Mouse (Mus musculus): ENCODE results near the gene Olfr1477. TPM values are rescaled to one million over a fixed set of nuclear protein-coding genes. Genes with fewer than 3 reads are reported as not detected.
"Not testable (repeated sequence)": the region's sequence is repeated elsewhere in the genome, so short reads cannot be mapped to it uniquely, and the experiment has no call there.

Gene Olfr1477
- not detected in 2 replicates for total RNA-seq (2017)

DNA sequence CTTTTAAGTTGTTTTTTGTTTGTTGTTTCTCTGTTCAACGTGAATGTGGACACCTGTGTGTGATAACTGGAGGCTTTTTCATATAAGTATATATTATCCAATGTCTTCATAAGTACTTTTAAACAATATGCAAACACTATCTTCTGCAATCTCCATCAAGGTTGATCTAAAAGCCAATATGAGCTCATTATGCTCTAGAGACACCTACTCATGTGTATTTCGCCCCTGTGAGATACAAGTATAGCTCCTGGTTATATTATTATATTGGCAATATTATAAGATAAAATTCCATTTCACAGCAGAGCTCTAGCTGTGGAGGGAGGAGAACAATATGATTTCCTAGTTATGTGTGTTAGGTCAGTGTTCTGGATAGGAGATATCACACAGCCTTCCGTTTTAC, at the start of gene Olfr1477:
Gene Olfr1477 (plus strand): TSS at position 301 of the 400 bp plus-strand sequence.
- no peak for ATAC-seq (replicated peaks; ENCODE audit: low read depth, poor library complexity, severe bottlenecking)

DNA sequence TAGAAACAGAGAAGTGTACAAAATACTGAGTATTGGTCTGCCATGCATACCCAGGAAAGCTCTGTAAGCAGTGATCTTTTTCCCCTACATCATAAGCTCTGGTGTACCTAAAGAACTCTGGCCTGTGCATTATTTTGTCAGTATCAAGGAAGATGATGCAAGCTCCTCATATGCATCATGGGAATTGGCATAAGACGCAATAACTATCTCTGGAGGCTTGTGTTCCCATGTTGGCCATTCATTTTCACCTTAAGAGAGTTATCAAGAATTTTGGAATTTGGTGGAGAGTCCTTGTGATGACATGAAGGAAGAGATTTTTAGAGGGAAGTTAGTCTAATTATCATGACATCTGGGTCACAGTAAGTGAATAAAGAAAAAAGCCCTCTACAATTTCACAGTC, 44.4 kb upstream of the Olfr1477 start, which contains the start of gene Olfr1472:
Gene Olfr1472 (minus strand): TSS at position 101 of the 400 bp plus-strand sequence.
- no peak for ATAC-seq (replicated peaks; ENCODE audit: low read depth, poor library complexity, severe bottlenecking)

GRCm38 (mm10) chr19:13469265-13469664, 31.1 kb upstream of the Olfr1477 start, which contains the start of gene Olfr1474:
Gene Olfr1474 (plus strand): TSS chr19:13469565.
- ATAC-seq (replicated peaks; ENCODE audit: low read depth, poor library complexity, severe bottlenecking) = not testable (repeated sequence)

DNA sequence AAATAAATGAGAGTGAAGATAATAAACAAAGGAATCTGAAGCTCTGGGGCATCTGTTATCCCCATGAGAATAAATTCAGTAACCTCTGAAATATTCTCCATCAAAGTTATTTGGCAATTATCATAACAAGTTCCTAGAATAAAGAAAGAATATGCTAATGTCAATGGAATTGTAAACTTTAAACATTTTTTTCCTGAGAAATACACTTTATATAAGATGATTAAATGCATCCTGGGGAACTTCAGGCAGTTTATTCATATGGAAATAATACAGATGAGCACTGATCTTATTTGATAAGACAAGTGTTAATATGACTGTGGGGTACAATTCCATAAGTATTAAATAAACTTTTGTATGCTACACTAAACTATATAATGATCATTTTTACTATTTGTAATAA, 20.2 kb upstream of the Olfr1477 start, which contains the start of gene Olfr1475:
Gene Olfr1475 (minus strand): TSS at position 101 of the 400 bp plus-strand sequence.
- no peak for ATAC-seq (replicated peaks; ENCODE audit: low read depth, poor library complexity, severe bottlenecking)

DNA sequence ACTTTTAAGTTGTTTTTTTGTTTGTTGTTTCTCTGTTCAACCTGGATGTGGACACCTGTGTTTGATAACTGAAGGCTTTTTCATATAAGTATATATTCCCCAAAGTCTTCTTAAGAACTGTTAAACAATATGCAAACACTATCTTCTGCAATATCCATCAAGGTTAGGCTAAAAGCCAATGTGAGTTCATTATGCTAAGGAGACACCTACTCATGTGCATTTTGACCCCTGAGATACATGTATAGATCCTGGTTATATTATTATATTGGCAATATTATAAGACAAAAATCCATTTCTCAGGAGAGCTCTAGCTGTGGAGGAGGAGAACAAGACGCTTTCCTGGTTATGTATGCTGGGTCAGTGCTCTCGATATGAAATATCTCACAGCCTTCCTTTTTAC, 27.3 kb downstream of the Olfr1477 start, which contains the start of gene Olfr1480:
Gene Olfr1480 (plus strand): TSS at position 301 of the 400 bp plus-strand sequence.
- ATAC-seq (replicated peaks; ENCODE audit: low read depth, poor library complexity, severe bottlenecking) = no peak

Other genes starting within 250 kb of the Olfr1477 start
- not detected in 2 replicates for gene Olfr1465, start 185.0 kb upstream of the Olfr1477 start, total RNA-seq (2017)
- not detected in 2 replicates for gene Olfr1466, start 161.7 kb upstream of the Olfr1477 start, total RNA-seq (2017)
- gene Olfr1467, start 138.3 kb upstream of the Olfr1477 start, total RNA-seq (2017) = not detected in 2 replicates
- gene Olfr1469, start 92.7 kb upstream of the Olfr1477 start, total RNA-seq (2017) = not detected in 2 replicates
- gene Olfr1471, start 57.1 kb upstream of the Olfr1477 start, total RNA-seq (2017) = not detected in 2 replicates
- not detected in 2 replicates for gene Olfr1472, start 44.5 kb upstream of the Olfr1477 start, total RNA-seq (2017)
- gene Olfr1474, start 31.0 kb upstream of the Olfr1477 start, total RNA-seq (2017) = not detected in 2 replicates
- gene Olfr1475, start 20.4 kb upstream of the Olfr1477 start, total RNA-seq (2017) = not detected in 2 replicates
- not detected in 2 replicates for gene Olfr1480, start 27.4 kb downstream of the Olfr1477 start, total RNA-seq (2017)
- not detected in 2 replicates for gene Olfr1484, start 83.0 kb downstream of the Olfr1477 start, total RNA-seq (2017)
- gene Olfr1487, start 116.8 kb downstream of the Olfr1477 start, total RNA-seq (2017) = not detected in 2 replicates
- gene Olfr1489, start 131.1 kb downstream of the Olfr1477 start, total RNA-seq (2017) = not detected in 2 replicates
- gene Olfr1490, start 150.5 kb downstream of the Olfr1477 start, total RNA-seq (2017) = not detected in 2 replicates
- not detected in 2 replicates for gene Olfr1491, start 196.7 kb downstream of the Olfr1477 start, total RNA-seq (2017)
- not detected in 2 replicates for gene Olfr1493-ps1, start 222.7 kb downstream of the Olfr1477 start, total RNA-seq (2017)
- not detected in 2 replicates for gene Olfr1494, start 239.2 kb downstream of the Olfr1477 start, total RNA-seq (2017)